Mouse (Mus musculus) adrenal gland, postnatal 36 days (tissue): ENCODE measurements around the gene Antxr2. TPM values are rescaled to one million over a fixed set of nuclear protein-coding genes. Genes with fewer than 3 reads are reported as not detected.

Source experiments
- DNase-seq, 2 experiments: peaks; one replicate each; pipeline ENCODE4 v3.0.0; 2021; ENCODE audit warnings: mixed read lengths in 1 of 2
- total RNA-seq, 2 experiments: library from RNA; stranded (reverse); gene quantifications; 2 replicates each; pipeline ENCODE4 v1.2.3; 2021

Gene Antxr2
- total RNA-seq, 2 experiments from 2014 or later = 39.8 to 41.5 TPM

GRCm38 (mm10) chr5:97834770-97835169, 196.1 kb downstream of the Antxr2 start:
- DNase-seq = peak; percentile 81 to 88

Other genes starting within 250 kb of the Antxr2 start
- gene Prdm8, start 136.2 kb upstream of the Antxr2 start, total RNA-seq = under 1 TPM in 1 of 2 experiments, not detected in 1; 0.10 TPM
- not detected for gene Fgf5, start 223.1 kb upstream of the Antxr2 start, total RNA-seq